Mouse (Mus musculus) left cerebral cortex, postnatal 14 days (tissue): ENCODE measurements around the gene Ttc34. TPM values are rescaled to one million over a fixed set of nuclear protein-coding genes. Genes with fewer than 3 reads are reported as not detected.

ENCODE experiments used
- DNase-seq, 2 experiments: peaks; one replicate each; pipeline ENCODE4 v3.0.0; 2021 to 2022; ENCODE audit warnings: low spot score in 2 of 2, mixed read lengths in 1 of 2
- intact Hi-C: fragments of 180-260 bp; cut with DNase I; formaldehyde crosslinking; loops from one replicate; pipeline ENCODE4 v1.15.1; 2025
- long read RNA-seq, 2 experiments: library from polyadenylated mRNA; stranded (forward); transcript quantifications; one replicate each; pipeline ENCODE4 v2.0.0; 2021
- total RNA-seq, 2 experiments: library from RNA; stranded (reverse); gene quantifications; 2 replicates each; pipeline ENCODE4 v1.2.3; 2021

The Ttc34 gene
- 1 to 10 TPM; 2.3 to 3.9 TPM for total RNA-seq
- long read RNA-seq, experiment 1, transcript Ttc34-201 (7 exons, 3,200 nt), result major isoform, 6 of 10 reads
- long read RNA-seq, experiment 1, partial matches to known transcripts, result 2 of 10 reads
- long read RNA-seq, experiment 1, other reads (novel, unspliced or antisense), result 2 of 10 reads
- long read RNA-seq, experiment 2, partial matches to known transcripts, result 3 of 10 reads
- long read RNA-seq, experiment 2, other reads (novel, unspliced or antisense), result 5 of 10 reads

GRCm38 (mm10) chr4:154837170-154837569, at the start of gene Ttc34:
Gene Ttc34, plus strand, starts transcription at chr4:154837459.
- peak; percentile 48 to 49 for DNase-seq
- intact Hi-C loops, result no loop called here

GRCm38 (mm10) chr4:154787960-154788702, 49.1 kb upstream of the Ttc34 start:
- peak; percentile 9 to 20 for DNase-seq
- intact Hi-C loops, result no loop called here

GRCm38 (mm10) chr4:154791894-154792293, 45.4 kb upstream of the Ttc34 start:
- DNase-seq, result no peak
- intact Hi-C loops, result loop anchor here (10.0 kb wide), 1 partner anchor 467 kb away; no protein-coding TSS in a partner anchor

- intact Hi-C loops, result loop anchor here (10.0 kb wide), 1 partner anchor 469 kb away; no protein-coding TSS in a partner anchor
- DNase-seq, result no peak
These were observed 43.8 kb upstream of the Ttc34 start for GRCm38 (mm10) chr4:154793499-154793898.

GRCm38 (mm10) chr4:154797834-154798233, 39.4 kb upstream of the Ttc34 start:
- DNase-seq, result peak; percentile 60 to 65
- intact Hi-C loops, result loop anchor here (10.0 kb wide), 1 partner anchor 473 kb away; no protein-coding TSS in a partner anchor

- no peak for DNase-seq
- intact Hi-C loops, result no loop called here
These were observed 36.7 kb upstream of the Ttc34 start for GRCm38 (mm10) chr4:154800543-154800942.

- intact Hi-C loops, result no loop called here
- DNase-seq, result no peak
These were observed 35.0 kb upstream of the Ttc34 start for GRCm38 (mm10) chr4:154802210-154802609.

GRCm38 (mm10) chr4:154825662-154826061, 11.6 kb upstream of the Ttc34 start:
- intact Hi-C loops, result loop anchor here (10.0 kb wide), 2 partner anchors 501 to 661 kb away; partner anchors contain the start of gene Tprgl
- peak; percentile 50 to 52 for DNase-seq

- DNase-seq, result no peak
- intact Hi-C loops, result loop anchor here (10.0 kb wide), 2 partner anchors 501 to 661 kb away; partner anchors contain the start of gene Tprgl
These were observed 11.0 kb upstream of the Ttc34 start for GRCm38 (mm10) chr4:154826224-154826623.

- no peak for DNase-seq
- intact Hi-C loops, result loop anchor here (10.0 kb wide), 2 partner anchors 502 to 662 kb away; partner anchors contain the start of gene Tprgl
These were observed 10.1 kb upstream of the Ttc34 start for GRCm38 (mm10) chr4:154827181-154827580.

GRCm38 (mm10) chr4:154827861-154828610, 9.2 kb upstream of the Ttc34 start:
- intact Hi-C loops, result loop anchor here (10.0 kb wide), 2 partner anchors 503 to 663 kb away; partner anchors contain the start of gene Tprgl
- DNase-seq, result no peak

- no peak for DNase-seq
- intact Hi-C loops, result no loop called here
These were observed 5.2 kb upstream of the Ttc34 start for GRCm38 (mm10) chr4:154831915-154832573.

GRCm38 (mm10) chr4:154836183-154836915, 910 bp upstream of the Ttc34 start:
- intact Hi-C loops, result no loop called here
- DNase-seq, result no peak

- no peak for DNase-seq
- intact Hi-C loops, result no loop called here
These were observed 1.5 kb downstream of the Ttc34 start for GRCm38 (mm10) chr4:154838741-154839140.

GRCm38 (mm10) chr4:154839406-154839805, 2.1 kb downstream of the Ttc34 start:
- intact Hi-C loops, result no loop called here
- DNase-seq, result no peak

- intact Hi-C loops, result no loop called here
- DNase-seq, result no peak
These were observed 15.4 kb downstream of the Ttc34 start for GRCm38 (mm10) chr4:154852696-154853095.

GRCm38 (mm10) chr4:154853881-154854280, 16.6 kb downstream of the Ttc34 start:
- intact Hi-C loops, result no loop called here

GRCm38 (mm10) chr4:154854676-154855345, 17.6 kb downstream of the Ttc34 start:
- no peak for DNase-seq
- intact Hi-C loops, result no loop called here

More at GRCm38 (mm10) chr4:154853881-154854280, 16.6 kb downstream of the Ttc34 start:
- no peak for DNase-seq
